In genomic region chr12:79843496-79843895, GRCm38 (mm10) we compare ENCODE assay signal across 13 mouse cellular contexts.
DNase-seq lines count a peak whose midpoint lies in the region; ATAC-seq lines count a peak whose summit lies in the region.
"Had no signal": no experiment of that assay in that cellular context is flagged by ENCODE, and none has a peak within 500 bp of the region (broad histone marks: within the 10 kb centered on the region; RNA-seq: fewer than 3 reads in every experiment).

No protein-coding gene starts in this region.

- no peak overlapping the region for H3K4me2 ChIP-seq in heart, embryonic 13.5 days
- H3K4me2 ChIP-seq in midbrain, embryonic 16.5 days (ENCODE audit: low read length) = no peak overlapping the region
- H3K4me2 ChIP-seq in intestine, embryonic 16.5 days (ENCODE audit: low read depth, low read length) = no peak overlapping the region
- no peak overlapping the region for H3K4me2 ChIP-seq in stomach, embryonic 15.5 days

- no peaks in the 10 kb centered on the region for H3K36me3 ChIP-seq in heart, embryonic 13.5 days
- no peaks in the 10 kb centered on the region for H3K36me3 ChIP-seq in midbrain, embryonic 10.5 days
- H3K36me3 ChIP-seq in midbrain, embryonic 16.5 days (ENCODE audit: control insufficient read depth, insufficient read depth, low read length) = no peaks in the 10 kb centered on the region
- no peaks in the 10 kb centered on the region for H3K36me3 ChIP-seq in intestine, embryonic 16.5 days (ENCODE audit: control insufficient read depth, insufficient read depth, low read length)
- H3K36me3 ChIP-seq in stomach, embryonic 15.5 days = no peaks in the 10 kb centered on the region

- DNase-seq in heart, adult 8-10 months (ENCODE audit: low spot score) = no peak
- DNase-seq in midbrain, embryonic 10.5 days (ENCODE audit: low spot score) = no peak
- no peak for DNase-seq in ovary, adult 18-20 months (ENCODE audit: low spot score)
- DNase-seq in thymus, postnatal 4 days = no peak
- DNase-seq: adrenal gland, postnatal 10 days; gastrocnemius, postnatal 36 days; right cerebral cortex, postnatal 4 days; thymus, postnatal 25 days had no signal

- no peak for ATAC-seq in heart, embryonic 13.5 days (ENCODE audit: extremely low read depth, insufficient number of reproducible peaks, low FRiP score, low TSS enrichment)
- ATAC-seq in midbrain, embryonic 16.5 days = no peak
- ATAC-seq in intestine, embryonic 16.5 days = no peak
- no peak for ATAC-seq in stomach, embryonic 15.5 days (ENCODE audit: insufficient read depth, low FRiP score, low read depth)

- H3K4me3 ChIP-seq in heart, embryonic 13.5 days = no peak overlapping the region
- no peak overlapping the region for H3K4me3 ChIP-seq in midbrain, embryonic 10.5 days
- no peak overlapping the region for H3K4me3 ChIP-seq in midbrain, embryonic 16.5 days (ENCODE audit: low read depth, low read length)
- H3K4me3 ChIP-seq in intestine, embryonic 16.5 days (ENCODE audit: low read length) = no peak overlapping the region
- H3K4me3 ChIP-seq in stomach, embryonic 15.5 days (replicated peaks) = no peak overlapping the region
- H3K4me3 ChIP-seq: left cerebral cortex, adult 2 months had no signal

- peak overlapping the region; percentile 87 for H3K27ac ChIP-seq in heart, embryonic 13.5 days (replicated peaks)
- H3K27ac ChIP-seq in midbrain, embryonic 10.5 days (replicated peaks) = peak overlapping the region; percentile 87
- no peak overlapping the region for H3K27ac ChIP-seq in midbrain, embryonic 16.5 days (ENCODE audit: low read length)
- peak overlapping the region; percentile 94 for H3K27ac ChIP-seq in intestine, embryonic 16.5 days (ENCODE audit: low read length)
- H3K27ac ChIP-seq in stomach, embryonic 15.5 days = peak overlapping the region; percentile 92
- H3K27ac ChIP-seq: left cerebral cortex, adult 2 months had no signal

- no peaks in the 10 kb centered on the region for H3K27me3 ChIP-seq in heart, embryonic 13.5 days (replicated peaks)
- H3K27me3 ChIP-seq in midbrain, embryonic 10.5 days (ENCODE audit: low read depth, poor library complexity, severe bottlenecking) = no peaks in the 10 kb centered on the region
- H3K27me3 ChIP-seq in midbrain, embryonic 16.5 days (ENCODE audit: control insufficient read depth, insufficient read depth, low read depth, low read length) = no peaks in the 10 kb centered on the region
- no peaks in the 10 kb centered on the region for H3K27me3 ChIP-seq in intestine, embryonic 16.5 days (replicated peaks; ENCODE audit: control insufficient read depth, insufficient read depth, low read length)
- no peaks in the 10 kb centered on the region for H3K27me3 ChIP-seq in stomach, embryonic 15.5 days (replicated peaks)

- WGBS in heart, embryonic 13.5 days = 50% methylated on average over 6 of the region's 6 CpGs
- WGBS in midbrain, embryonic 10.5 days = 71% methylated on average over 6 of the region's 6 CpGs
- WGBS in midbrain, embryonic 16.5 days = 50% methylated on average over 6 of the region's 6 CpGs
- 33% methylated on average over 6 of the region's 6 CpGs for WGBS in intestine, embryonic 16.5 days
- WGBS in stomach, embryonic 15.5 days = 38% methylated on average over 6 of the region's 6 CpGs

- H3K4me1 ChIP-seq in heart, embryonic 13.5 days = peaks cover 83% of the 10 kb centered on the region
- peaks cover 100% of the 10 kb centered on the region for H3K4me1 ChIP-seq in midbrain, embryonic 10.5 days
- no peaks in the 10 kb centered on the region; the same call in 1 of the 2 replicates for H3K4me1 ChIP-seq in midbrain, embryonic 16.5 days (ENCODE audit: control insufficient read depth, insufficient read depth, low read length)
- H3K4me1 ChIP-seq in intestine, embryonic 16.5 days (ENCODE audit: control insufficient read depth, insufficient read depth, low read length) = peaks cover 44% of the 10 kb centered on the region
- H3K4me1 ChIP-seq in stomach, embryonic 15.5 days = peaks cover 49% of the 10 kb centered on the region

- no peaks in the 10 kb centered on the region for H3K9me3 ChIP-seq in heart, embryonic 13.5 days
- no peaks in the 10 kb centered on the region for H3K9me3 ChIP-seq in midbrain, embryonic 10.5 days (replicated peaks)
- no peaks in the 10 kb centered on the region for H3K9me3 ChIP-seq in midbrain, embryonic 16.5 days (replicated peaks; ENCODE audit: control insufficient read depth, low read length, poor library complexity, severe bottlenecking)
- no peaks in the 10 kb centered on the region for H3K9me3 ChIP-seq in intestine, embryonic 16.5 days (ENCODE audit: control insufficient read depth, low read length)
- no peaks in the 10 kb centered on the region for H3K9me3 ChIP-seq in stomach, embryonic 15.5 days

- peak overlapping the region; percentile 58; the same call in 1 of the 2 replicates for H3K9ac ChIP-seq in heart, embryonic 13.5 days
- H3K9ac ChIP-seq in midbrain, embryonic 16.5 days (ENCODE audit: low read depth, low read length) = no peak overlapping the region
- H3K9ac ChIP-seq in intestine, embryonic 16.5 days (ENCODE audit: low read depth, low read length) = 0 out of 2 replicates have a peak overlapping the region, but pooled peaks have one; percentile 1
- H3K9ac ChIP-seq in stomach, embryonic 15.5 days = no peak overlapping the region

Comparison
In these comparisons a context has a peak if more than half of its experiments do, and no peak if none do; other contexts are left out.
1. H3K9ac ChIP-seq: peak in heart, embryonic 13.5 days (single experiment) and intestine, embryonic 16.5 days (single experiment); none in midbrain, embryonic 16.5 days (single experiment) and stomach, embryonic 15.5 days (single experiment).